Mouse (Mus musculus) urinary bladder, postnatal 36 days (tissue): ENCODE results near the gene Gm3250.
"Not testable (repeated sequence)": the region's sequence is repeated elsewhere in the genome, so short reads cannot be mapped to it uniquely, and the experiment has no call there.

Experiments used
- DNase-seq, 2 experiments: peaks; one replicate each; pipeline ENCODE4 v3.0.0; 2022; ENCODE audit warnings: low spot score in 2 of 2, mixed read lengths in 1 of 2

Gm3250 gene

GRCm38 (mm10) chr10:77782442-77782841 is at the start of gene Gm3250:
TSS of gene Gm3250 (minus strand) at chr10:77782542.
- not testable (repeated sequence) for DNase-seq

GRCm38 (mm10) chr10:77826951-77827350 is 44.6 kb upstream of the Gm3250 start, which contains the start of gene Krtap10-4:
TSS of gene Krtap10-4 (minus strand) at chr10:77827095.
- DNase-seq, result no peak

GRCm38 (mm10) chr10:77819203-77819602 is 36.9 kb upstream of the Gm3250 start:
- no peak for DNase-seq

- no peak for DNase-seq
These were observed 36.2 kb upstream of the Gm3250 start for GRCm38 (mm10) chr10:77818523-77818922.

- DNase-seq, result no peak
These were observed 33.2 kb upstream of the Gm3250 start for GRCm38 (mm10) chr10:77815514-77815913.

GRCm38 (mm10) chr10:77814382-77814781 is 32.0 kb upstream of the Gm3250 start, which contains the start of gene Gm2696:
TSS of gene Gm2696 (plus strand) at chr10:77814682.
- no peak for DNase-seq

- no peak for DNase-seq
These were observed 29.4 kb upstream of the Gm3250 start, which contains the start of gene Gm9507 for GRCm38 (mm10) chr10:77811743-77812142. TSS of gene Gm9507 (minus strand) at chr10:77811843.

GRCm38 (mm10) chr10:77804095-77804494 is 21.8 kb upstream of the Gm3250 start:
- no peak for DNase-seq

GRCm38 (mm10) chr10:77798921-77799508 is 16.7 kb upstream of the Gm3250 start, which contains the start of gene Gm19668:
TSS of gene Gm19668 (minus strand) at chr10:77799133.
- DNase-seq, result no peak

GRCm38 (mm10) chr10:77798164-77798920 is 16.0 kb upstream of the Gm3250 start:
- DNase-seq, result not testable (repeated sequence)

GRCm38 (mm10) chr10:77797677-77798076 is 15.3 kb upstream of the Gm3250 start:
- no peak for DNase-seq

GRCm38 (mm10) chr10:77794976-77795375 is 12.6 kb upstream of the Gm3250 start, which contains the start of gene Gm9639:
TSS of gene Gm9639 (minus strand) at chr10:77795076.
- DNase-seq, result no peak

GRCm38 (mm10) chr10:77788621-77789020 is 6.3 kb upstream of the Gm3250 start:
- DNase-seq, result no peak

GRCm38 (mm10) chr10:77787876-77788275 is 5.5 kb upstream of the Gm3250 start, which contains the start of gene Gm7137:
TSS of gene Gm7137 (minus strand) at chr10:77788200.
- DNase-seq, result not testable (repeated sequence)

- DNase-seq, result not testable (repeated sequence)
These were observed 1.1 kb upstream of the Gm3250 start for GRCm38 (mm10) chr10:77783396-77783795.

GRCm38 (mm10) chr10:77776844-77777243 is 5.5 kb downstream of the Gm3250 start, which contains the start of gene Gm7138:
TSS of gene Gm7138 (minus strand) at chr10:77776944.
- DNase-seq, result not testable (repeated sequence)

- DNase-seq, result not testable (repeated sequence)
These were observed 10.2 kb downstream of the Gm3250 start for GRCm38 (mm10) chr10:77772142-77772541.

- DNase-seq, result not testable (repeated sequence)
These were observed 11.1 kb downstream of the Gm3250 start, which contains the start of gene Gm3238 for GRCm38 (mm10) chr10:77771225-77771624. TSS of gene Gm3238 (minus strand) at chr10:77771325.

- no peak for DNase-seq
These were observed 12.6 kb downstream of the Gm3250 start for GRCm38 (mm10) chr10:77769727-77770126.

- not testable (repeated sequence) for DNase-seq
These were observed 22.8 kb downstream of the Gm3250 start, which contains the start of gene Gm3233 for GRCm38 (mm10) chr10:77759582-77759981. TSS of gene Gm3233 (minus strand) at chr10:77759682.

- DNase-seq, result no peak
These were observed 28.9 kb downstream of the Gm3250 start for GRCm38 (mm10) chr10:77753448-77753847.

GRCm38 (mm10) chr10:77752312-77752711 is 30.0 kb downstream of the Gm3250 start:
- DNase-seq, result not testable (repeated sequence)
